Mouse (Mus musculus) forebrain, embryonic 11.5 days (tissue): ENCODE measurements around the gene Stkld1. TPM values are rescaled to one million over a fixed set of nuclear protein-coding genes. Genes with fewer than 3 reads are reported as not detected.

Experiments used
- ATAC-seq: fragments of 200-750 bp; cut with Nextera tagmentation; replicated peaks from 2 replicates; pipeline ENCODE4 v1.8.0; 2017; ENCODE audit warnings: moderate TSS enrichment; ENCODE audit not compliant: low FRiP score
- DNase-seq: peaks from one replicate; pipeline ENCODE4 v3.0.0-alpha.2; 2017; ENCODE audit warnings: low spot score
- H3K27ac ChIP-seq: fragments of 300-500 bp; sonication (generic); 2 replicates; pipeline ENCODE4 v1.5.1; 2014; ENCODE audit warnings: low read depth, low read length
- H3K27me3 ChIP-seq: fragments of 300-500 bp; sonication (generic); 2 replicates; pipeline ENCODE4 v1.6.1; 2014; ENCODE audit warnings: mild to moderate bottlenecking, low read length, mixed read lengths; ENCODE audit not compliant: control insufficient read depth, insufficient read depth
- H3K36me3 ChIP-seq: fragments of 300-500 bp; sonication (generic); 2 replicates; pipeline ENCODE4 v1.6.1; 2014; ENCODE audit warnings: mild to moderate bottlenecking, low read length, moderate library complexity, mixed read lengths; ENCODE audit not compliant: control insufficient read depth, insufficient read depth
- H3K4me1 ChIP-seq: fragments of 300-500 bp; sonication (generic); replicated peaks from 2 replicates; pipeline ENCODE4 v1.6.1; 2014; ENCODE audit warnings: low read length, mixed read lengths; ENCODE audit not compliant: control insufficient read depth, insufficient read depth
- H3K4me2 ChIP-seq: fragments of 300-500 bp; sonication (generic); 2 replicates; pipeline ENCODE4 v1.6.1; 2014; ENCODE audit warnings: low read depth, mild to moderate bottlenecking, low read length, moderate library complexity, mixed read lengths; ENCODE audit not compliant: severe bottlenecking
- H3K4me3 ChIP-seq: fragments of 300-500 bp; sonication (generic); 2 replicates; pipeline ENCODE4 v1.5.1; 2014; ENCODE audit warnings: low read depth, low read length
- H3K9ac ChIP-seq: fragments of 300-500 bp; sonication (generic); 2 replicates; pipeline ENCODE4 v1.6.1; 2014; ENCODE audit warnings: low read length
- H3K9me3 ChIP-seq: fragments of 300-500 bp; sonication (generic); 2 replicates; pipeline ENCODE4 v1.6.1; 2016; ENCODE audit warnings: low read length, mixed read lengths; ENCODE audit not compliant: control insufficient read depth
- WGBS: fragments of 180-500 bp; shearing (Covaris S2); extraction: QIAGEN DNeasy Blood & Tissue Kit; methylation state at CpG from one replicate; pipeline ENCODE4 v1.1.7; 2014; 5-methylcytosine and 5-hydroxymethylcytosine counted together
- polyA plus RNA-seq: library from polyadenylated mRNA; unstranded; fragments of >200 nt; fragmentation: Nextera tagmentation; extraction: Ambion mirVana; gene quantifications from 2 replicates; pipeline ENCODE4 v1.2.1, GENCODE M21; 2014

Stkld1 gene
- polyA plus RNA-seq, 1 experiment from 2014 or later = 0.11 TPM

GRCm38 (mm10) chr2:26951346-26951905, 17.6 kb downstream of the Stkld1 start:
- Histone ChIP-seq H3K4me1 (no peaks in the 10 kb centered on the region), H3K4me3 (no peak overlapping the region), H3K27ac (no peak overlapping the region), H3K9me3 (no peaks in the 10 kb centered on the region), H3K9ac (no peak overlapping the region), H3K27me3 (no peaks in the 10 kb centered on the region), H3K4me2 (no peak overlapping the region), H3K36me3 (peaks cover 6% of the 10 kb centered on the region; the same call in 1 of the 2 replicates)
- 88% methylated on average over 8 of the region's 8 CpGs for WGBS
- DNase-seq = no peak
- no peak for ATAC-seq

DNA sequence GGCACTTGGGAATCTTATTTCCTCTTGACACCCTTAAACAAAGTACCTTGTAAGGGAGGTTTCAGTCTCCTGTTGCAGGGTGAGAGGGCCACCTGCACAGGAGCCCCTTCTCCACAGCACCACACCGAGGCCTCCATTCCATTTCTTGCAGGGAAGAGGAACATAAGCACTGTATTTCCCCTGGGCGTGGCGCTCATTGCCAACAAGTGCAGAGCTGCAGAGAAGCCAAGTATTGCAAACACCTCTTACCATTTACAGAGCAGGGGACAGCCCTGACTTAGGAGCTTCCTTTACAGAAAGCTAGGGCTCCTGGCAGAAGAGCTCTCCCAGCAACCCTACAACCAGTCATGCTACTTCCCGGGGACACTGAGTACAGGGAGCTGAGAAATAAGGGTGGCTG, 18.3 kb downstream of the Stkld1 start:
- Histone ChIP-seq H3K4me1 (no peaks in the 10 kb centered on the region), H3K4me3 (no peak overlapping the region), H3K4me2 (no peak overlapping the region), H3K27me3 (no peaks in the 10 kb centered on the region), H3K27ac (no peak overlapping the region), H3K36me3 (peaks cover 6% of the 10 kb centered on the region; the same call in 1 of the 2 replicates), H3K9ac (no peak overlapping the region), H3K9me3 (no peaks in the 10 kb centered on the region)
- 92% methylated on average over 4 of the region's 4 CpGs for WGBS
- DNase-seq = no peak
- ATAC-seq = no peak

DNA sequence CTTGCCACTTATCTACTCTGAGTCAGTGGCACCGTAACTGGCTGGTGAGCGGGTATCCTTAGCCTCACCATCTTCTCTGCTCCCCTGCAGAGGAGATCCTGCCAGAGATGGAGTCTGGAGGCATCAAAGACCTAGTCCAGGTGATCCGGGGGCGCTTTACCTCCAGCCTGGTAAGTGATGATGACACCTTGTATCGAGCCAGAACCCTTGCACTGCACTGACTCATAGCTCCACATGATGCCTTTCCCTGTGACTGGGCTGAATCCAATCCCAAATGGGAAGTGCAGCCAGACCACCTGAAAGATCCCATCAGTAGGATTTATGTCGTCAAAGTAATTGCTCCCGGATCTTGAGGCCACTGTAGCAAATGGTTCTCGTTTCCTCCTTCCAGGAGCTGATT, 19.0 kb downstream of the Stkld1 start:
- H3K4me3 ChIP-seq = no peak overlapping the region
- peaks cover 10% of the 10 kb centered on the region; the same call in 1 of the 2 replicates for H3K36me3 ChIP-seq
- 96% methylated on average over 8 of the region's 8 CpGs for WGBS
- no peak overlapping the region for H3K4me2 ChIP-seq
- no peaks in the 10 kb centered on the region for H3K27me3 ChIP-seq
- H3K9me3 ChIP-seq = no peaks in the 10 kb centered on the region
- ATAC-seq (no peak), DNase-seq (no peak)
- H3K27ac ChIP-seq = no peak overlapping the region
- no peaks in the 10 kb centered on the region for H3K4me1 ChIP-seq
- H3K9ac ChIP-seq = no peak overlapping the region

GRCm38 (mm10) chr2:26954735-26955395, 21.0 kb downstream of the Stkld1 start:
- 97% methylated on average over 2 of the region's 2 CpGs for WGBS
- Histone ChIP-seq H3K4me3 (no peak overlapping the region), H3K4me1 (no peaks in the 10 kb centered on the region), H3K36me3 (peaks cover 16% of the 10 kb centered on the region; the same call in 1 of the 2 replicates), H3K9me3 (no peaks in the 10 kb centered on the region), H3K9ac (no peak overlapping the region), H3K27me3 (no peaks in the 10 kb centered on the region), H3K27ac (no peak overlapping the region), H3K4me2 (no peak overlapping the region)
- ATAC-seq (no peak), DNase-seq (no peak)

DNA sequence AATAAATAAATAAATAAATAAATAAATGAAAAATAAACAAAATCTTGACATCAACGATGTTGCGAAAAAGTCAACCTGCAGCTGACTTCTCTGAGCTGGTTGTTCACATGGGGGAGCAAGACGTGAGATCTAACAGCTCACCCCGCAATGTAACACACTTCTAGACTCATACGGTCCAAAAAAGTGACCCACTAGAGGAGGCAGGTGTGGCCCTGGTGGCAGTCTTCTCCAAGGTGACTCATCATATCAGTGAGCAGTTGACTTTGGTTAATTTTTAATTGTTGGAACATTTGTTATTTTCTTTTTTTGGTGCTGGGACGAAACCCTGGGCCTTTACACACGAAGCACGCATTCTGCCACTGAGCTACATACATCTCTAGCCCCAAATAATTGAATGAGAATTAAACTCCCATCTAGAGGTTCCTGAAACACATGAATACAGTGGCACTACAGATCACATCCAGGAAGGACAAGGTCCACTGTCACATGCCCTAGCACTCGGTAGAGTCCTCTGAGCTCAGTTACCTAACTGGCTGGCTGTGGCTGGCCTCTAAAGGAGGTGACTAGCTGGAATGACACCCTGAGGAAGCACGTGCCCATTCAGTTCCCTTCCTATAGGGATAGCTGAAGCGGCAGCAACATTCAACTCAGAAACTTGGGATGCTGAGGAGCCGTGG, 23.1 kb downstream of the Stkld1 start:
- Histone ChIP-seq H3K4me2 (no peak overlapping the region), H3K9ac (no peak overlapping the region), H3K36me3 (peaks cover 16% of the 10 kb centered on the region; the same call in 1 of the 2 replicates), H3K27ac (no peak overlapping the region), H3K4me3 (no peak overlapping the region), H3K27me3 (no peaks in the 10 kb centered on the region), H3K4me1 (no peaks in the 10 kb centered on the region), H3K9me3 (no peaks in the 10 kb centered on the region)
- DNase-seq (no peak), ATAC-seq (no peak)
- 96% methylated on average over 12 of the region's 12 CpGs for WGBS

DNA sequence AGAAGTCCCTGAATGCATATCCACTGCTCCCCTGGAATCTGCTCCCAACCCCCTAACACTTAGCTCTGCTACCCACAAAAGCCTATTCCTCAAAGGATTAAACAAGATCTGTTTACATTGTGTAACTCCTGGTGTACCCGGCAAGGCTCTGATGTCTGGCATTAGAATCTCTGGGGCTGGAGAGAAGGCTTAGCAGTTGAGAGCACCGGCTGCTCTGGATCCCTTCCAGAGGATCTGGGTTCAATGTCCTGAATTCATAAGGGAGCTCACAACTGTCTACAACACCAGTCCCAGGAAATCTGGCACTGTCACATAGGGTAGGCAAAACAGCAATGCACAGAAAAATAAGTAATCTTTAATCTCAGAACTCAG, 23.6 kb downstream of the Stkld1 start:
- Histone ChIP-seq H3K27ac (no peak overlapping the region), H3K9ac (no peak overlapping the region), H3K27me3 (no peaks in the 10 kb centered on the region), H3K9me3 (no peaks in the 10 kb centered on the region), H3K4me1 (no peaks in the 10 kb centered on the region), H3K4me3 (no peak overlapping the region), H3K36me3 (peaks cover 16% of the 10 kb centered on the region; the same call in 1 of the 2 replicates), H3K4me2 (no peak overlapping the region)
- no peak for ATAC-seq
- no peak for DNase-seq
- 96% methylated on average over 2 of the region's 2 CpGs for WGBS

DNA sequence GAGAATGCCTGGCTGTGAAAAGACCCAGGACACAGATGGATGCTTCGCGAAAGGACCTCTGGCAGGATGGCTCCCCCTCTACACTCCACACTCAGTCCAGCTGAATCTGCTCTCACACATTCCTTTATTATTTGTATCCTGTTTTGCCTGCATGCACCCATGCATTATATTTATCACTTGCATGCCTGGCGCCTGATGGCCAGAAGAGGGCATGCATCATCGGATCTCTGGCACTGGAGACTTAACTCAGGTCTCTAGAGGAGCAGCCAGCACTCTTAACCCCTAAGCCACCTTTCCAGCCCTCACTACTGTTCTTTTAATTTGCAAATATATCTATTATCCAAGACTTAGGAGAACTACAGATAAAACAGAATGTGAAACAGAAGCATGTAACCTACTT, 26.9 kb downstream of the Stkld1 start:
- ATAC-seq (no peak), DNase-seq (no peak)
- no peaks in the 10 kb centered on the region for H3K9me3 ChIP-seq
- H3K4me2 ChIP-seq = no peak overlapping the region
- H3K36me3 ChIP-seq = peaks cover 10% of the 10 kb centered on the region; the same call in 1 of the 2 replicates
- H3K27me3 ChIP-seq = no peaks in the 10 kb centered on the region
- no peak overlapping the region for H3K27ac ChIP-seq
- WGBS = 82% methylated on average over 4 of the region's 4 CpGs
- H3K4me3 ChIP-seq = no peak overlapping the region
- 0 out of 2 replicates have a peak, but pooled peaks cover 4% of the 10 kb centered on the region for H3K4me1 ChIP-seq
- H3K9ac ChIP-seq = no peak overlapping the region

DNA sequence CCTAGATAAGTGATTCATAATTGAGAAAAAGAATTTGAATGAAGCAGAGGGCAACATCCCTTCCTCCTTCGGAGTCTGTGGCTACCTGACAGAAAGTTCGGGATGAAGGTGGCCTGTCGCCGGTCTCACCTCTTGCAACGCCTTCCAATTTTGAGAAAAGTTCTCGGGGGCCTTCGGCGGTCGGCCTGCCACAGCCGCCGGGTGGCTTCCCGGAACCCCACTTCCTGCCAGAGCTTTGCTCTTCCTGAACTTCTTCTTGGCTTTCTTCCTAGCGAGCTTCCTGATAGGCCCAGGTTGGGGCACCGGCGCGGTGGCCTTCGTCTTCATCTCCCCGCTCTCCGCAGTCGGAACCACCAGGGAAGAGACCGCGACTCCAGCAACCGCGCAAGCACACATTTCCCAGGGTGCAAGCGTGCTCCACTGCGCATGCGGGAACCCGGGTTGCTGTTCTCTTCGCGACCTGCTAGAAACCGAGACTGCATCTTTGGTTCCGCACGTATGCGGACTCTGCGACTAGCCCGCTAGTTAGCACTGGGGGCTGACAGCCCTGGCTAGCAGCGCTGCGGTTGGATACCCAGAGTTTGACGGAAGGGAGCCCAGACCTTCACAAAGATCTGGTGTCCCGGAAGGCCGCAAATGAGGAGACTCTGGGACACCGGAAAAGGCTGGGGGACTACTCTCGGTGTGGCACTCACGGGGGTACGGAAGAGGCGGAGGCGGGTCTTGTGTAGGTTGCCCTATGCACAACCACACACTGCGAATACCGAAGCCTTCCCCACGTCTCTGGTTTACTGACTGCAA, 30.3 kb downstream of the Stkld1 start, which contains the start of gene Rexo4:
Gene Rexo4 (minus strand): TSS at position 464 of the 801 bp plus-strand sequence.
- Histone ChIP-seq H3K4me1 (0 out of 2 replicates have a peak, but pooled peaks cover 4% of the 10 kb centered on the region), H3K9ac (peak within 1 kb of the TSS; percentile 89), H3K4me2 (peak within 1 kb of the TSS; percentile 87), H3K27ac (peak within 1 kb of the TSS; percentile 92), H3K27me3 (no peaks in the 10 kb centered on the region), H3K36me3 (no peaks in the 10 kb centered on the region; the same call in 1 of the 2 replicates), H3K4me3 (peak within 1 kb of the TSS; percentile 80), H3K9me3 (no peaks in the 10 kb centered on the region)
- DNase-seq (peak; percentile 96), ATAC-seq (peak; percentile 94)
- WGBS = under 1% methylated on average over 50 of the region's 50 CpGs
